Mouse (Mus musculus) adrenal gland, adult 2 months (tissue): ENCODE results near the gene Arl2. TPM values are rescaled to one million over a fixed set of nuclear protein-coding genes. Genes with fewer than 3 reads are reported as not detected.

ENCODE experiments used
- polyA plus RNA-seq: library from polyadenylated mRNA; depleted of rRNA; stranded (reverse); fragments of >200 nt; gene quantifications from 2 replicates; pipeline ENCODE4 v1.2.3, GENCODE M21; 2012; rRNA removed
- total RNA-seq, 2 experiments: library from RNA; stranded (reverse); gene quantifications; 2 replicates each; pipeline ENCODE4 v1.2.3; 2021

Arl2 gene
- total and polyA plus RNA-seq, 3 experiments: 84.1 to 313 (median 96.5) TPM

Other genes starting within 250 kb of the Arl2 start
Only the 30 nearest of the 31 such genes appear.
- 100 to 1,000 TPM in 1 of 2 experiments, 10 to 100 TPM in 1; 90.6 to 125 TPM for gene Dpf2, start 228.5 kb downstream of the Arl2 start, total RNA-seq
- gene Dpf2, start 228.5 kb downstream of the Arl2 start, polyA plus RNA-seq: 51.7 and 56.3 TPM in 2 replicates
- 1 to 10 TPM; 5.5 to 8.0 TPM for gene Cdc42ep2, start 216.7 kb downstream of the Arl2 start, total RNA-seq
- gene Cdc42ep2, start 216.7 kb downstream of the Arl2 start, polyA plus RNA-seq: 5.6 and 5.9 TPM in 2 replicates
- gene Pola2, start 177.3 kb downstream of the Arl2 start, total RNA-seq: 10 to 100 TPM; 15.9 to 20.4 TPM
- 36.0 and 41.0 TPM in 2 replicates for gene Pola2, start 177.3 kb downstream of the Arl2 start, polyA plus RNA-seq
- gene Slc22a20, start 155.4 kb downstream of the Arl2 start, total RNA-seq: not detected
- gene Slc22a20, start 155.4 kb downstream of the Arl2 start, polyA plus RNA-seq: not detected in 2 replicates
- gene Capn1, start 125.7 kb downstream of the Arl2 start, total RNA-seq: 10 to 100 TPM; 34.9 to 42.1 TPM
- gene Capn1, start 125.7 kb downstream of the Arl2 start, polyA plus RNA-seq: 34.8 and 37.9 TPM in 2 replicates
- gene Syvn1, start 95.0 kb downstream of the Arl2 start, total RNA-seq: 10 to 100 TPM; 54.1 to 71.3 TPM
- gene Syvn1, start 95.0 kb downstream of the Arl2 start, polyA plus RNA-seq: 87.3 and 114 TPM in 2 replicates
- gene Mrpl49, start 83.8 kb downstream of the Arl2 start, total RNA-seq: 10 to 100 TPM; 64.8 to 67.5 TPM
- 15.8 and 17.0 TPM in 2 replicates for gene Mrpl49, start 83.8 kb downstream of the Arl2 start, polyA plus RNA-seq
- 1,000 to 10,000 TPM; 1,141 to 1,229 TPM for gene Fau, start 83.7 kb downstream of the Arl2 start, total RNA-seq
- gene Fau, start 83.7 kb downstream of the Arl2 start, polyA plus RNA-seq: 984 and 1,350 TPM in 2 replicates
- gene Znhit2, start 80.4 kb downstream of the Arl2 start, total RNA-seq: 10 to 100 TPM; 24.7 to 37.5 TPM
- 134 and 152 TPM in 2 replicates for gene Znhit2, start 80.4 kb downstream of the Arl2 start, polyA plus RNA-seq
- gene Tm7sf2, start 73.2 kb downstream of the Arl2 start, total RNA-seq: 10 to 100 TPM; 22.0 to 48.3 TPM
- gene Tm7sf2, start 73.2 kb downstream of the Arl2 start, polyA plus RNA-seq: 91.9 and 126 TPM in 2 replicates
- 10 to 100 TPM; 57.1 to 60.0 TPM for gene Vps51, start 64.3 kb downstream of the Arl2 start, total RNA-seq
- 64.4 and 66.3 TPM in 2 replicates for gene Vps51, start 64.3 kb downstream of the Arl2 start, polyA plus RNA-seq
- gene Tmem262, start 61.5 kb downstream of the Arl2 start, total RNA-seq: not detected
- gene Tmem262, start 61.5 kb downstream of the Arl2 start, polyA plus RNA-seq: 1.0 TPM in 1 of 2 replicates, not detected in the other
- gene Gm28374, start 59.3 kb downstream of the Arl2 start, total RNA-seq: not detected
- 0.38 and 0.64 TPM in 2 replicates for gene Gm28374, start 59.3 kb downstream of the Arl2 start, polyA plus RNA-seq
- gene Zfpl1, start 56.6 kb downstream of the Arl2 start, total RNA-seq: 10 to 100 TPM; 38.9 to 43.5 TPM
- 91.2 and 122 TPM in 2 replicates for gene Zfpl1, start 56.6 kb downstream of the Arl2 start, polyA plus RNA-seq
- under 1 TPM; 0.73 to 0.98 TPM for gene Cdca5, start 56.6 kb downstream of the Arl2 start, total RNA-seq
- 0.32 and 0.80 TPM in 2 replicates for gene Cdca5, start 56.6 kb downstream of the Arl2 start, polyA plus RNA-seq
- not detected for gene AC131692.1, start 47.1 kb downstream of the Arl2 start, total RNA-seq
- not detected in 2 replicates for gene AC131692.1, start 47.1 kb downstream of the Arl2 start, polyA plus RNA-seq
- not detected for gene Naaladl1, start 35.8 kb downstream of the Arl2 start, total RNA-seq
- 0.09 and 0.13 TPM in 2 replicates for gene Naaladl1, start 35.8 kb downstream of the Arl2 start, polyA plus RNA-seq
- gene Sac3d1, start 22.9 kb downstream of the Arl2 start, total RNA-seq: 10 to 100 TPM; 15.7 to 16.5 TPM
- 92.6 and 97.2 TPM in 2 replicates for gene Sac3d1, start 22.9 kb downstream of the Arl2 start, polyA plus RNA-seq
- gene Snx15, start 13.2 kb downstream of the Arl2 start, total RNA-seq: 10 to 100 TPM; 27.0 to 28.2 TPM
- gene Snx15, start 13.2 kb downstream of the Arl2 start, polyA plus RNA-seq: 76.8 and 81.1 TPM in 2 replicates
- gene Batf2, start 565 bp downstream of the Arl2 start, total RNA-seq: 1 to 10 TPM; 1.8 to 2.6 TPM
- gene Batf2, start 565 bp downstream of the Arl2 start, polyA plus RNA-seq: 5.0 and 6.6 TPM in 2 replicates
- gene Majin, start 42.8 kb upstream of the Arl2 start, total RNA-seq: 1 to 10 TPM; 2.4 to 4.1 TPM
- gene Majin, start 42.8 kb upstream of the Arl2 start, polyA plus RNA-seq: 0.56 and 0.72 TPM in 2 replicates
- 10 to 100 TPM; 18.7 to 23.7 TPM for gene Gpha2, start 84.8 kb upstream of the Arl2 start, total RNA-seq
- 237 and 302 TPM in 2 replicates for gene Gpha2, start 84.8 kb upstream of the Arl2 start, polyA plus RNA-seq
- 100 to 1,000 TPM in 1 of 2 experiments, 10 to 100 TPM in 1; 87.1 to 123 TPM for gene Ppp2r5b, start 94.3 kb upstream of the Arl2 start, total RNA-seq
- 247 and 266 TPM in 2 replicates for gene Ppp2r5b, start 94.3 kb upstream of the Arl2 start, polyA plus RNA-seq
- gene Atg2a, start 100.1 kb upstream of the Arl2 start, total RNA-seq: 10 to 100 TPM; 31.0 to 36.0 TPM
- gene Atg2a, start 100.1 kb upstream of the Arl2 start, polyA plus RNA-seq: 105 and 108 TPM in 2 replicates
- gene Ehd1, start 135.2 kb upstream of the Arl2 start, total RNA-seq: 100 to 1,000 TPM; 129 to 133 TPM
- gene Ehd1, start 135.2 kb upstream of the Arl2 start, polyA plus RNA-seq: 470 and 474 TPM in 2 replicates
- 10 to 100 TPM; 14.4 to 24.6 TPM for gene Cdc42bpg, start 164.9 kb upstream of the Arl2 start, total RNA-seq
- gene Cdc42bpg, start 164.9 kb upstream of the Arl2 start, polyA plus RNA-seq: 23.7 and 26.6 TPM in 2 replicates
- gene Men1, start 193.4 kb upstream of the Arl2 start, total RNA-seq: 10 to 100 TPM; 54.6 to 54.8 TPM
- gene Men1, start 193.4 kb upstream of the Arl2 start, polyA plus RNA-seq: 71.1 and 71.2 TPM in 2 replicates
- gene Map4k2, start 199.6 kb upstream of the Arl2 start, total RNA-seq: 10 to 100 TPM; 36.1 to 38.5 TPM
- gene Map4k2, start 199.6 kb upstream of the Arl2 start, polyA plus RNA-seq: 150 and 161 TPM in 2 replicates
- 100 to 1,000 TPM; 141 to 286 TPM for gene Sf1, start 222.1 kb upstream of the Arl2 start, total RNA-seq
- gene Sf1, start 222.1 kb upstream of the Arl2 start, polyA plus RNA-seq: 346 and 350 TPM in 2 replicates
- gene Pygm, start 242.9 kb upstream of the Arl2 start, total RNA-seq: 10 to 100 TPM; 48.3 to 94.0 TPM
- gene Pygm, start 242.9 kb upstream of the Arl2 start, polyA plus RNA-seq: 97.8 and 115 TPM in 2 replicates